Mouse (Mus musculus) stomach, postnatal 0 days (tissue): ENCODE results near the gene Dnajc17.

Experiments
- CTCF ChIP-seq: IDR thresholded peaks from 2 replicates; pipeline ENCODE4 v1.5.1; 2016; ENCODE audit warnings: antibody characterized with exemption, low read depth, mild to moderate bottlenecking, moderate library complexity
- EP300 ChIP-seq: optimal IDR thresholded peaks from 2 replicates; pipeline ENCODE3; 2016; ENCODE audit warnings: antibody characterized with exemption

GRCm38 (mm10) chr2:119194140-119194539 lies 14.5 kb downstream of the Dnajc17 start:
- TF ChIP-seq CTCF (no peak), EP300 (no peak)
